Mouse (Mus musculus): ENCODE data around the gene Prkn.

- TF ChIP-seq POLR2A (IDR thresholded peaks at IDR 0.05; ENCODE audit: borderline replicate concordance, insufficient read depth, low read length) (no peak), CTCF (IDR thresholded peaks at IDR 0.05; ENCODE audit: borderline replicate concordance, insufficient read depth, low read depth, low read length) (no peak)
Measured at GRCm38 (mm10) chr17:11516165-11516564, 676.0 kb downstream of the Prkn start.

All from cerebellum, adult 2 months (tissue).